Mouse (Mus musculus) midbrain, embryonic 13.5 days (tissue): ENCODE data around the gene Ttc23. TPM values are rescaled to one million over a fixed set of nuclear protein-coding genes. Genes with fewer than 3 reads are reported as not detected.

Experiments used
- ATAC-seq: fragments of 200-750 bp; cut with Nextera tagmentation; 2 replicates; pipeline ENCODE4 v1.8.0; 2017; ENCODE audit warnings: mild to moderate bottlenecking, moderate TSS enrichment, moderate library complexity
- H3K27ac ChIP-seq: fragments of 300-500 bp; sonication (generic); 2 replicates; pipeline ENCODE4 v1.5.1; 2015; ENCODE audit warnings: inconsistent platforms, mild to moderate bottlenecking, moderate library complexity
- H3K27me3 ChIP-seq: fragments of 300-500 bp; sonication (generic); 2 replicates; pipeline ENCODE4 v1.6.1; 2015; ENCODE audit warnings: mild to moderate bottlenecking, inconsistent platforms
- H3K36me3 ChIP-seq: fragments of 300-500 bp; sonication (generic); 2 replicates; pipeline ENCODE4 v1.6.1; 2015; ENCODE audit warnings: mild to moderate bottlenecking, inconsistent platforms
- H3K4me1 ChIP-seq: fragments of 300-500 bp; sonication (generic); replicated peaks from 2 replicates; pipeline ENCODE4 v1.6.1; 2015; ENCODE audit warnings: inconsistent platforms
- H3K4me2 ChIP-seq: fragments of 300-500 bp; sonication (generic); replicated peaks from 2 replicates; pipeline ENCODE4 v1.6.1; 2015; ENCODE audit warnings: moderate library complexity, mild to moderate bottlenecking, inconsistent platforms
- H3K4me3 ChIP-seq: fragments of 300-500 bp; sonication (generic); replicated peaks from 2 replicates; pipeline ENCODE4 v1.5.1; 2015; ENCODE audit warnings: mild to moderate bottlenecking, inconsistent platforms
- H3K9ac ChIP-seq: fragments of 300-500 bp; sonication (generic); replicated peaks from 2 replicates; pipeline ENCODE4 v1.6.1; 2015; ENCODE audit warnings: mild to moderate bottlenecking, inconsistent platforms
- H3K9me3 ChIP-seq: fragments of 300-500 bp; sonication (generic); 2 replicates; pipeline ENCODE4 v1.6.1; 2016; ENCODE audit warnings: mild to moderate bottlenecking, inconsistent platforms
- WGBS: fragments of 180-500 bp; shearing (Covaris S2); methylation state at CpG from one replicate; pipeline ENCODE4 v1.1.7; 2015; 5-methylcytosine and 5-hydroxymethylcytosine counted together
- polyA plus RNA-seq: library from polyadenylated mRNA; unstranded; fragments of >200 nt; fragmentation: Nextera tagmentation; extraction: Ambion mirVana; gene quantifications from 2 replicates; pipeline ENCODE4 v1.2.1, GENCODE M21; 2015

The Ttc23 gene
- polyA plus RNA-seq, 1 experiment from 2014 or later: 13.3 TPM

- no peak overlapping the region for H3K4me3 ChIP-seq
- no peak for ATAC-seq
- no peaks in the 10 kb centered on the region for H3K9me3 ChIP-seq
- H3K27ac ChIP-seq: no peak overlapping the region
- H3K4me1 ChIP-seq: no peaks in the 10 kb centered on the region
- H3K36me3 ChIP-seq: peaks cover 11% of the 10 kb centered on the region
- WGBS: 76% methylated on average over 3 of the region's 3 CpGs
- H3K4me2 ChIP-seq: no peak overlapping the region
- H3K9ac ChIP-seq: no peak overlapping the region
- no peaks in the 10 kb centered on the region for H3K27me3 ChIP-seq
Observed at GRCm38 (mm10) chr7:67622151-67622550, 25.1 kb upstream of the Ttc23 start.

- no peaks in the 10 kb centered on the region for H3K27me3 ChIP-seq
- H3K4me1 ChIP-seq: no peaks in the 10 kb centered on the region
- WGBS: 88% methylated on average over 5 of the region's 5 CpGs
- ATAC-seq: no peak
- H3K9ac ChIP-seq: no peak overlapping the region
- H3K36me3 ChIP-seq: peaks cover 13% of the 10 kb centered on the region
- H3K27ac ChIP-seq: no peak overlapping the region
- no peak overlapping the region for H3K4me3 ChIP-seq
- no peaks in the 10 kb centered on the region for H3K9me3 ChIP-seq
- no peak overlapping the region for H3K4me2 ChIP-seq
Observed at GRCm38 (mm10) chr7:67626671-67627070, 20.5 kb upstream of the Ttc23 start.

- Histone ChIP-seq H3K36me3 (peaks cover 13% of the 10 kb centered on the region), H3K9me3 (no peaks in the 10 kb centered on the region), H3K4me3 (no peak overlapping the region), H3K4me1 (no peaks in the 10 kb centered on the region), H3K9ac (no peak overlapping the region), H3K4me2 (no peak overlapping the region), H3K27me3 (no peaks in the 10 kb centered on the region), H3K27ac (no peak overlapping the region)
- no peak for ATAC-seq
- 56% methylated on average over 5 of the region's 5 CpGs for WGBS
Observed at GRCm38 (mm10) chr7:67629681-67630080, 17.5 kb upstream of the Ttc23 start.

GRCm38 (mm10) chr7:67630817-67631216 lies 16.4 kb upstream of the Ttc23 start:
- Histone ChIP-seq H3K4me3 (no peak overlapping the region), H3K4me2 (no peak overlapping the region), H3K4me1 (no peaks in the 10 kb centered on the region), H3K27ac (no peak overlapping the region), H3K36me3 (peaks cover 17% of the 10 kb centered on the region), H3K9ac (no peak overlapping the region), H3K9me3 (no peaks in the 10 kb centered on the region), H3K27me3 (no peaks in the 10 kb centered on the region)
- ATAC-seq: no peak
- WGBS: 20% methylated on average over 2 of the region's 2 CpGs

- Histone ChIP-seq H3K4me3 (no peak overlapping the region), H3K36me3 (peaks cover 11% of the 10 kb centered on the region), H3K9ac (no peak overlapping the region), H3K4me1 (no peaks in the 10 kb centered on the region), H3K9me3 (no peaks in the 10 kb centered on the region), H3K4me2 (no peak overlapping the region), H3K27ac (no peak overlapping the region), H3K27me3 (no peaks in the 10 kb centered on the region)
- ATAC-seq: no peak
- WGBS: 88% methylated on average over 5 of the region's 5 CpGs
Observed at GRCm38 (mm10) chr7:67632380-67632779, 14.8 kb upstream of the Ttc23 start.

GRCm38 (mm10) chr7:67634210-67634609 lies 13.0 kb upstream of the Ttc23 start:
- no peaks in the 10 kb centered on the region for H3K27me3 ChIP-seq
- no peak overlapping the region for H3K9ac ChIP-seq
- WGBS: 93% methylated on average over 3 of the region's 3 CpGs
- ATAC-seq: no peak
- no peak overlapping the region for H3K27ac ChIP-seq
- H3K4me1 ChIP-seq: no peaks in the 10 kb centered on the region
- H3K4me3 ChIP-seq: no peak overlapping the region
- no peak overlapping the region for H3K4me2 ChIP-seq
- H3K9me3 ChIP-seq: no peaks in the 10 kb centered on the region
- H3K36me3 ChIP-seq: peaks cover 23% of the 10 kb centered on the region

- no peaks in the 10 kb centered on the region for H3K9me3 ChIP-seq
- peaks cover 27% of the 10 kb centered on the region for H3K36me3 ChIP-seq
- H3K4me3 ChIP-seq: no peak overlapping the region
- ATAC-seq: no peak
- no peak overlapping the region for H3K27ac ChIP-seq
- H3K4me2 ChIP-seq: no peak overlapping the region
- H3K27me3 ChIP-seq: no peaks in the 10 kb centered on the region
- WGBS: 86% methylated on average over 2 of the region's 2 CpGs
- no peak overlapping the region for H3K9ac ChIP-seq
- H3K4me1 ChIP-seq: no peaks in the 10 kb centered on the region
Observed at GRCm38 (mm10) chr7:67636161-67636560, 11.0 kb upstream of the Ttc23 start.

GRCm38 (mm10) chr7:67639006-67639405 lies 8.2 kb upstream of the Ttc23 start:
- Histone ChIP-seq H3K4me3 (no peak overlapping the region), H3K36me3 (peaks cover 27% of the 10 kb centered on the region), H3K27ac (no peak overlapping the region), H3K27me3 (no peaks in the 10 kb centered on the region), H3K9ac (no peak overlapping the region), H3K4me1 (peaks cover 9% of the 10 kb centered on the region), H3K4me2 (no peak overlapping the region), H3K9me3 (no peaks in the 10 kb centered on the region)
- no peak for ATAC-seq
- WGBS: 60% methylated on average over 3 of the region's 3 CpGs

- Histone ChIP-seq H3K4me2 (no peak overlapping the region), H3K9ac (no peak overlapping the region), H3K27me3 (no peaks in the 10 kb centered on the region), H3K27ac (no peak overlapping the region), H3K4me1 (peaks cover 28% of the 10 kb centered on the region), H3K36me3 (peaks cover 11% of the 10 kb centered on the region), H3K4me3 (no peak overlapping the region), H3K9me3 (no peaks in the 10 kb centered on the region)
- WGBS: 94% methylated on average over 9 of the region's 9 CpGs
- no peak for ATAC-seq
Observed at GRCm38 (mm10) chr7:67642955-67643354, 4.3 kb upstream of the Ttc23 start.

GRCm38 (mm10) chr7:67644291-67644690 lies 2.9 kb upstream of the Ttc23 start:
- ATAC-seq: no peak
- Histone ChIP-seq H3K4me3 (peak overlapping the region; percentile 72), H3K4me1 (peaks cover 36% of the 10 kb centered on the region), H3K27ac (no peak overlapping the region), H3K27me3 (no peaks in the 10 kb centered on the region), H3K9me3 (no peaks in the 10 kb centered on the region), H3K4me2 (peak overlapping the region; percentile 60), H3K36me3 (peaks cover 5% of the 10 kb centered on the region), H3K9ac (peak overlapping the region; percentile 80)
- 43% methylated on average over 8 of the region's 8 CpGs for WGBS

- peak; percentile 99 for ATAC-seq
- H3K4me1 ChIP-seq: peaks cover 42% of the 10 kb centered on the region
Observed at GRCm38 (mm10) chr7:67644833-67645680, 2.2 kb upstream of the Ttc23 start, which contains the start of gene Lrrc28. Gene Lrrc28 (minus strand): TSS chr7:67645268.

GRCm38 (mm10) chr7:67645681-67646014 lies 1.6 kb upstream of the Ttc23 start:
- H3K4me3 ChIP-seq: peak overlapping the region; percentile 72
- H3K27ac ChIP-seq: peak overlapping the region; percentile 90
- no peaks in the 10 kb centered on the region for H3K27me3 ChIP-seq
- peaks cover 43% of the 10 kb centered on the region for H3K4me1 ChIP-seq
- peaks cover 4% of the 10 kb centered on the region for H3K36me3 ChIP-seq
- peak overlapping the region; percentile 75 for H3K4me2 ChIP-seq
- no peaks in the 10 kb centered on the region for H3K9me3 ChIP-seq
- WGBS: under 1% methylated on average over 15 of the region's 15 CpGs
- peak; percentile 32 for ATAC-seq
- peak overlapping the region; percentile 85 for H3K9ac ChIP-seq

More at GRCm38 (mm10) chr7:67644833-67645680, 2.2 kb upstream of the Ttc23 start, which contains the start of gene Lrrc28:
- Histone ChIP-seq H3K36me3 (peaks cover 5% of the 10 kb centered on the region), H3K4me2 (peak within 1 kb of the TSS; percentile 75), H3K4me3 (peak within 1 kb of the TSS; percentile 72), H3K27ac (peak within 1 kb of the TSS; percentile 90), H3K27me3 (no peaks in the 10 kb centered on the region), H3K9me3 (no peaks in the 10 kb centered on the region), H3K9ac (peak within 1 kb of the TSS; percentile 85)
- WGBS: under 1% methylated on average over 55 of the region's 55 CpGs
